Mouse (Mus musculus) intestine, embryonic 16.5 days (tissue): ENCODE data around the gene Mlxipl. TPM values are rescaled to one million over a fixed set of nuclear protein-coding genes. Genes with fewer than 3 reads are reported as not detected.

Experiments used
- polyA plus RNA-seq: library from polyadenylated mRNA; unstranded; fragments of >200 nt; fragmentation: Nextera tagmentation; extraction: Ambion mirVana; gene quantifications from 2 replicates; pipeline ENCODE4 v1.2.1, GENCODE M21; 2015

Gene Mlxipl
- polyA plus RNA-seq, 1 experiment from 2014 or later, result 9.5 TPM

Other genes with a start within 250 kb of the Mlxipl start
- not detected in 2 replicates for gene Tmem270, start 183.2 kb upstream of the Mlxipl start, polyA plus RNA-seq
- gene Cldn13, start 174.4 kb upstream of the Mlxipl start, polyA plus RNA-seq, result 2.1 and 6.4 TPM in 2 replicates
- 27.2 TPM in 2 replicates for gene Mettl27, start 157.5 kb upstream of the Mlxipl start, polyA plus RNA-seq
- gene Cldn4, start 143.0 kb upstream of the Mlxipl start, polyA plus RNA-seq, result 48.7 and 54.2 TPM in 2 replicates
- 187 and 217 TPM in 2 replicates for gene Cldn3, start 103.7 kb upstream of the Mlxipl start, polyA plus RNA-seq
- gene Abhd11, start 80.7 kb upstream of the Mlxipl start, polyA plus RNA-seq, result 102 and 106 TPM in 2 replicates
- 11.9 and 13.4 TPM in 2 replicates for gene Stx1a, start 66.4 kb upstream of the Mlxipl start, polyA plus RNA-seq
- gene Dnajc30, start 25.7 kb upstream of the Mlxipl start, polyA plus RNA-seq, result 33.9 and 39.2 TPM in 2 replicates
- 84.6 and 109 TPM in 2 replicates for gene Bud23, start 24.9 kb upstream of the Mlxipl start, polyA plus RNA-seq
- 2.9 TPM in 2 replicates for gene Vps37d, start 11.6 kb upstream of the Mlxipl start, polyA plus RNA-seq
- 26.1 and 27.4 TPM in 2 replicates for gene Tbl2, start 59.8 kb downstream of the Mlxipl start, polyA plus RNA-seq
- 53.7 and 54.7 TPM in 2 replicates for gene Bcl7b, start 78.4 kb downstream of the Mlxipl start, polyA plus RNA-seq
- 19.0 and 20.9 TPM in 2 replicates for gene Baz1b, start 97.4 kb downstream of the Mlxipl start, polyA plus RNA-seq
- gene Fzd9, start 161.3 kb downstream of the Mlxipl start, polyA plus RNA-seq, result 0.33 and 0.50 TPM in 2 replicates